Mouse (Mus musculus) embryo, embryonic 11 days (tissue): ENCODE results near the gene Hist3h2a.
"Not testable (repeated sequence)": the region's sequence is repeated elsewhere in the genome, so short reads cannot be mapped to it uniquely, and the experiment has no call there.

Experiments
- DNase-seq: peaks from one replicate; pipeline ENCODE4 v3.0.0-alpha.2; 2015

The Hist3h2a gene

DNA sequence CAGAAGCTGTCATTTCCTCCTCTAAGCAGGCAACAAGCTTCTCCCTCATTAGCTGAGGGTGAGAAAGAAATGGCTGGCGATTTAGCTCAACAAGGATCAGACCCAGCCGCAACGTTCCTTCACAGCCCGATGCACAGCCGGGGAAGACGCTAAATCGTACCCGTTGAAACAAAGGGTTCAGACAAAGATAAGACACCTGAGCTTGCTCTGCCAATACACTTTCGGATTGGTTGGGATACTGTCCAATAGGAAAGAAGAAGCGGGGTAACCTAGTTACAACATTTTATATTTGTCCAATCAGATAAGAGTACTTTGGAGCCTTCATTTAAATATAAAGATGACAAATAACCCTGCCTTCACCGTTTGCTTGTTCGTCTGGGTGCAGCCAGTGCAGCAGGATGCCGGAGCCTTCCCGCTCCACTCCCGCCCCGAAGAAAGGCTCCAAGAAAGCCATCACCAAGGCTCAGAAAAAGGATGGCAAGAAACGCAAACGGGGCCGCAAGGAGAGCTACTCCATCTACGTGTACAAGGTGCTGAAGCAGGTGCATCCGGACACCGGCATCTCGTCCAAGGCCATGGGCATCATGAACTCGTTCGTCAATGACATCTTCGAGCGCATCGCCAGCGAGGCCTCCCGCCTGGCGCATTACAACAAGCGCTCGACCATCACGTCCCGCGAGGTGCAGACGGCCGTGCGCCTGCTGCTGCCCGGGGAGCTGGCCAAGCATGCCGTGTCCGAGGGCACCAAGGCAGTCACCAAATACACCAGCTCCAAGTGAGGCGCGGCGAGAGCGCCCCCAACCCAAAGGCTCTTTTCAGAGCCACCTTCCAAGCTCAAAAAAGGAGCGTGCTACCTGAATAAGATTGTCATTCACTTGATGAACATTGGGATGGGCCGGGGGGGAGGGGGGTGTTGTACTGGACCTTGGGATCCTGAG, 5.7 kb upstream of the Hist3h2a start, which contains the start of gene Hist3h2ba:
Hist3h2ba (plus strand) TSS at position 379 of the 938 bp plus-strand sequence.
- peak; percentile 88 for DNase-seq

DNA sequence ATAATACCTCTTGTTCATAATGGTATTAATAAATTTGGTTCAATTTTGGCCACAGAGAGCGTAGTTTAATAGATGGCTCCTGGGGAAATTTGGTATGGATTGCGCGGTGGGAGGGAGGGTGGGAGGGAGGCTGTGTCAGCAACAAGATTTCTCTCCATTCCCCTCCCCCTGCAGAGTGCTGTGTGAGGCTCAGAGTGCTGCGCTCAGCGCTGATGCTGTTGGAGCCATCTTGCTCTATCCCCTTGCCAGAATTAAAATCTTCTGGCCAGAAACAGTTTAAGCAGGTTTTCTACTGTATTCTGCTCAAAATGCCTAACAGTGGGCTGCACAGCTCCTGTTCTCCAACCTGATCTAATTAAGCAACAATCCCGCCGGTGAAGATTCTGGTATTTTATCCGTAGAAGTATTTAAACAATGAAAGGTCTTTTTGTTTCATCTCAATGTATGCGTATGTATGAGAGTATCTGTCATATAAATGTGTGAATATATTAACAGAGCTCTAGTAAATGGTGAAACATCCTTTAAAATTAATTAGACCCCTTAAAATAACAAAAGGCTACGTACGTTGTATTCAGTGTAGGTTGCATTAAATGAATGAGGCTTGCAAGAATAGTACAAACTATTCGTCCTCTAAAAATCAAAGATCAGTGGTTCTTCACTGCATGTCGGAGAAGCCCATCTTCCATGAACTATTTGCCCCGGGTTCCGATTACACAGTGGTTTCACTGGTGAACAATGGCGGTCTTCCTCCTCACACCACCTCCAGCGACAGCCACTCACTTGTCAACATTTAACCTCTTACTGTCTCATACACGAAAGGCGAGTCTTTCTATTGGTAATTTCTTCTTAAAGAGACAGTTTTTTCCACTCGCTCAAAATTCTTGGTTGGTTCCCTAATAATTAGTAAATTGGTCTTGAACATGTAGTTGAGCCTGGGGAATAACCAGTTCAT, 4.7 kb upstream of the Hist3h2a start:
- DNase-seq: peak; percentile 82

DNA sequence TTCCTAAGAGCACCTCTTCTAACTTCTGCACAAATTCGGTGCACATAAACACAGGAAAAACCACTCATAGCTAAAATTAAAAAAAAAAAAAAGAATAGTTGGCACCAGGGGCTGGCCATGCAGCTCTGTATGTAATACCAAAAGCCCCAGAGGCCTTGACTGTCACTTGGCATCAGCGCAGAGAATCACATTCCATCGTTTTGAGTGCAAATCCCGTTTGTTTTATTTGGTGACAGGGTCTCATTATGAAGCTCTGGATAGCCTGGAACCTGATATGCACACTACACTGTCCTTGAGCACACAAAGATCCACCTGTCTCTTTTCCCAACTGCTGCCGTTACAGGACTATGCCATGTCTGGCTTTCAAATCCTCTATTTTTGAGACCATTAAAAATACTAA, 3.3 kb upstream of the Hist3h2a start:
- no peak for DNase-seq

DNA sequence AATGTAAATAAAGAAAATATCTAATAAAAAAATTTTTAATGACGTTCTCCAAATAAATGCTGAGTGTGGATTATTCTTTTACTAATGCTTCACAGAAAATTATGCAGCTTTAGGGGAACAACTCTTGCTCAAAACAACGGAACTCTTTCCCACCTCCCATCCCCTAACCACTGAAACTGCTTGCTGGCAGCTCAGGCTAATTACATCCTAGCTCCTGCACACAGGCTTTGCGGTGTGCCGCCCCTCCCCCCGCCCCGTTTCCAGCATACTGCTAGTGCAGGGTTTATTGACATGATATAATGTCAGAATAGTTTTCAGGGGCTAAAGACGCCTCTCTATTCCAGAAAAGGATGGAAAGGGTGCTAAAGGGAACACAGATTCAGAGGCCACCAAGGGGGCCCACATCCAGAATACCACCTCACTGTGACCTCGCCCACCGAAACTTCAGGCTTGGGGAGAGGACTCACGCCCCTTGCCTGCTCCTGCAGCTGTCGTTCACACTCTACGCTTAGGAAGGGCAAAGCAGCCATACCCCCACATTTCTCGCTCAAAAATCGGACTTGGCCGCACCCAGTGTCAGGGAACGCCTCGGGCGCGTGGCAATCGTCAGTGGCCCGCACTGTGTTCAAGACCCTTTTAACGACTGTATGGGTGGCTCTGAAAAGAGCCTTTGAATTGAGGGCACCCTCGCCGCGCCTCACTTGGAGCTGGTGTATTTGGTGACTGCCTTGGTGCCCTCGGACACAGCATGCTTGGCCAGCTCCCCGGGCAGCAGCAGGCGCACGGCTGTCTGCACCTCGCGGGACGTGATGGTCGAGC, 925 bp upstream of the Hist3h2a start:
- peak; percentile 73 for DNase-seq

DNA sequence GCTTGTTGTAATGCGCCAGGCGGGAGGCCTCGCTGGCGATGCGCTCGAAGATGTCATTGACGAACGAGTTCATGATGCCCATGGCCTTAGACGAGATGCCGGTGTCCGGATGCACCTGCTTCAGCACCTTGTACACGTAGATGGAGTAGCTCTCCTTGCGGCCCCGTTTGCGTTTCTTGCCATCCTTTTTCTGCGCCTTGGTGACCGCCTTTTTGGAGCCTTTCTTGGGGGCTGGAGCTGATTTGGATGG, 390 bp upstream of the Hist3h2a start:
- not testable (repeated sequence) for DNase-seq

DNA sequence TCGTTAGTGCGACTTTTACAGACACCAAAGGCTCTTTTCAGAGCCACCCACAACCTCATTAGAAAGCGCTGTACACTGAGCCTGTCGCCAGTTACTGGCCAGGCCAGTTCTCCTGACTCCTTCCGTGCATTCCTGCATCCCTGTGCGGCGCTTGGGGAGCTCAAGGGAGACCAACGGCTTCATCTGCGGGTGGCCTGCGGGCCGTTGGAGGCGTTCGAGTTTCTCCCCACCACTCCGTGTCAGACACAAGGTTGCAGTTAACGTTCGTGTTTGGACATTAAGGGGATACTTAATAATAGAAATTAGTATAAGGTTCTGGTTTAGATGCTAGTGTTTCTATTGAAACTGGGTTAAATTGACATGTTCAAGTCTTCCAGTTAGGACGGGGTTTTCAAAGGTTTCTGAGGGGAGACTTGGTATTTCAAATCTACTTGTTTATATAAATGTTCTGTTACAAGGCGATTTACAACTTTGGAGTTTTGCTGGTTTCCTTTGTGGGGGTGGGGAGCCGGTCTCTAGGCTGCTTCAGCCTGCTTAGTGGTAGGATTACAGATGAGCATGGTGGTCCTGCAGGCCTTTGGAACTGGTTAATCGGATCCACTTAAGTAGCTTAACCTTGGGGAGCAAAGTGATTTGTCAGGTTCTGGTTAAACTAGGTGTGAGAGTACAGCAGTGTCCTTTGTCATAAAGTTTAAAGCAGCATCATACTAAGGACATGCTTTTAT, 820 bp downstream of the Hist3h2a start:
- DNase-seq: peak; percentile 62

DNA sequence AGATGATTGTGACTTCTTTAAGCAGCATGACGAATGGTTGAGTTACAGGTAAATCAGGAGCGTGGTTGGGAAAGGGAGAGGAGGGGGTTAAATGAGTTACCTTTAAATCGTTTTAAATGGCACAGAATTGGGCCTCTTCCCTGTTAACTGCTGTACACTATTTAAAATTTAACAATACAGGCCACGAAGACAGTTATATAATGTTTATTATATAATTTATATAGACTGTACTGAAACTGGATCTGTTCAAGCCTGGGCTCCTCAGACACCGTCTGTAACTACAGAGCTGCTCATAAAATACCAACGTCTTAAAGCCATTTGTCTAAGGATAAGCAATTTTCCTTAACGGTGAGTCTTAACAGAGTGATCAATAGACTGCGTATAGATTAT, 1.4 kb downstream of the Hist3h2a start:
- DNase-seq: no peak

DNA sequence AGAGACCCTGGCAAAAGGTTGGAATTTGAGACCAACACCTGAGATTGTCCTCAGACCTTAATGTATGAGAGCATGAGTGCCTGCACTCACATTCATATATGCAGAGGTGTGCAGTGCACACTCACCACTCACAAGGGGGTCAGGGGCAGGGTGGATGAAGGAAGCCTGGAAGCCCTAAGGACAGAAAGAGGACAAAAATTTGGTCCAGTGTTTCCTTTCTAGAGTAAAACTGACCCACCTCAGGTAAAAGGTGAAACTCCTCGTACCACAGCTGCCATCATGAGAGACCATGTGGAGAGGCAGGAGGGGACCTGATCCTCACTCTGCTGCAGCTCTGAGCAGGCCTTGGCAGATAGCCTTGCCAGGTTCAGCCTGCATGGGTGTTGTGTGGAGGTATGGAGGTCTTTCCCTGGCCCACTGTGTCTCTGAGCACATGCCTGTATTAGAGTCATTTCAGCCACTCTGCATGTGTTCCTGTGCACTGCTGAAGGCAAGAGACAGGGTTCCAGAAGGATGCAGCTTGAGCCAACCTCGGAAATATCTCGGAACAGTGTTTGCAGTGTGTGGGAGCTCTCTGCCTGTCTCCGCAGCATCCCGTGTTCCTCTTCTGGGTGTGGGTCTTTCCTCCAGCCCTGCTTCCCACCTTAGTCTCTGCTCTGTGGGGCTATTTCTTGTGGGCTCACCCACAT, 2.9 kb downstream of the Hist3h2a start:
- DNase-seq: no peak

DNA sequence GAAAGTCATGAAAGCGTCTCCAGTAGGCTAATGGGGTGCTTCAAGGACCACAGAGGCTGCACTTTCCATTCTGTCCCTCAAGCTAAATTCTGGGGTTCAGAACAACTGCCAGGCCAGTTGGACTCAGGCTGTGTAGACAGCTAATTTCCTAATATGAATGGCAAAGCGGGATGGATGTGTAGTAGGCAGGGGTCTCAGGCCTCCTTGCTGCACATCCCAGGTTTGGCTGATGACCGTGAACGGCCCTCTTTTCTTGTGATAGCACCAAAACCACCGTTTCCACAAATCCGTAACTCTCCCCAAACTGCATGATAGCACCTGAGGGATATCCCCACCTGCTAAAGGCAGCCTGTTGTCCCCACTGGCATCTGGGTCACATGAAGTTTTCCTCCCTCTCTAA, 4.1 kb downstream of the Hist3h2a start:
- DNase-seq: no peak

DNA sequence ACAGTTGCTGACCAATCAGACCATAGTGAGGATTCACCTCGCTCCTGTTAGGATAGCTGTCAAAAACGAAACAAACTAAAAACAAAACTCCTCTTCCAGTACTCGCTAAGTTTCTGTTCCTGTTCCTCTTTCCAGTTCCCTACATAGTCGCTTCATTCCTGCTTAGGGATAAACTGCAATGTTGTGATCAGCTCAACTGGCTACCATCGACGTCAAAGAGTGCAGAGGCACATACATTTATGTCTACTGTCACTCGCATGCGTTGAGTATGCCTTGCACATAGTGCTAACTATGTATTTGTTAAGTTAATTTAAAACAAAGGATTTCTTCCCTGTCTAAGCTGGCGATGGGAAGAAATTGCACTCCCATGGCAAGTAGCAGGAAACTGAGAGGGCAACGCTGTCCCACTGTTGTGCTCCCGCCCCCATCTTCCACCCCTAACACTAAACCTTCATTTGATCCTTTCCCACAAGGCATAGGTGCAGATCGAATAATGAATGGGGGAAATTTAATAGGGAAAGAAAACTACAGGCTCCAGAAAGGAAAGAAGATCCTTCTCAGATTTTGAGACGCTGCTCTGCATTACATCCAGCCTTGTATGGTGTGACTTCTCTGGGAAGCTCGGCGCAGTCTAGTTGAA, 4.8 kb downstream of the Hist3h2a start:
- no peak for DNase-seq

DNA sequence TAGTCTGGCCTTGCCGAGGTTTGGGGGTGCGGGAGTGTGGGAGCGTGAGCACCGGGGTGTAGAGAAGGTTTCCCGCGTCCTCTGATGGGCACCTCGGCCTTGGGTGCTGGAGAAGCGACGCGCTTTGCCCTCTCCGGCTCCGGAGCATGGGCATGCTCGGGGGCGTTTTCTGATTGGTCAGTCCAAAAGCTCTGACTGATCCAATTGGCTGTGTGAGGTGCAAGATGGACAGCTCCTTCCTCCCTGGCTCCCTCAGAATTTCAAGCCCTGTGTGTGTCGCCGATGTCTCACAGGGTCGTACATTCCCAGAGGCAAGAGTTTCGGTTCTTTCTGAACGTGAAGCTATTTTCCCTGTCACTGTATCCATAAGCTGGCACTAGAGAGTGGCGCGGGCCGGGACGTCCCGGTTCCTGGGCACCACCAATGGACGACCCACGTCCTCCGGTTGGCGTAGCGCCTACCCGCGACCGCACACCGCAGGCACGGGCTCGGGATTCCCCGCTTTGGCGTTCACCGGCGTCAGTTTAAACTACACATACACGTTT, 5.5 kb downstream of the Hist3h2a start:
- peak; percentile 90 for DNase-seq

DNA sequence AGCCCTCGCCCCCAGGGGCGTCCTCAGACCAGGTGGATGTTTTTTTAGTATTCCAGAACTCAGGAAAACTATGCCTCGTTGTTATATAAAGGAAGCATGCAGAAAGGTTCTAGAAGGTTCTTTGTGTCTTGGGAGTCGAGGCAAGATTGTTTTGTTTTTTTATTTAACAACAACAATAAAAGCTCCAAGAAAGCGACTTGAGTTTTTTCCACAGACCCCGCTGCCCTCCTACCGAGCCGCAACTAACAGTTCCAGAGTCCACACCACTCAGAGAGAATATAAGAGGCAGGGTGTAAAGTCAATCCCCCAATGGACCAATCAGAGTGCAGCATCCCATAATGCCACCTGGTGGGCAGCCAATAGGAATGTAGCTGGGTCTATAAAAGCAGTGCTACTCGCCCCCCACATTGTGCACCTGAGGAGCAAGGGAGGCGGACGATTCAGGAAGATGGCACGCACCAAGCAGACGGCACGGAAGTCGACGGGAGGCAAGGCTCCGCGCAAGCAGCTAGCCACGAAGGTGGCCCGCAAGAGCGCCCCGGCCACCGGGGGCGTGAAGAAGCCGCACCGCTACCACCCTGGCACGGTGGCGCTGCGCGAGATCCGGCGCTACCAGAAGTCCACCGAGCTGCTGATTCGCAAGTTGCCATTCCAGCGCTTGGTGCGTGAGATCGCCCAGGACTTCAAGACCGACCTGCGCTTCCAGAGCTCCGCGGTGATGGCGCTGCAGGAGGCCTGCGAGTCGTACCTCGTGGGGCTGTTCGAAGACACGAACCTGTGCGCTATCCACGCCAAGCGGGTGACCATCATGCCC, 7.1 kb downstream of the Hist3h2a start:
- DNase-seq: no peak

DNA sequence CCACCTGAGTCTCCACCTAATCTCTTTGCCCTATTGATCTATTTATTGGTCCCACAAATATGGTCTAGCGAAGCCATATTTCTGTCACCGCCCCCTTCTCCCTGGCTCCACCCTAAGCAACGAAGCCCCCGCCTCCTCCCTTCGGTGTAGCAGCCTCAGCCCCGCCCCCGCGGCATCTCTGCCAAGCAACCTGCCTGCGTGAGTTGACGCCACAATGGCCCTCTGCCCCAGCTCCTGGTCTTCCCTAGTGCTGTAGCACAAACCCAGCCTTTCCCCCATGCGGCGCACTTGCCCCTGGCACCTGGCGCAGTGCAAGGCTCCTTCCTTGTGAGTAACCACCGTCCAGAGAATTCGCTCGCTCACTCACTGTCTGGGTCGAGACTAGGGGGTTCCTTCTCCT, 9.1 kb downstream of the Hist3h2a start:
- DNase-seq: peak; percentile 50

DNA sequence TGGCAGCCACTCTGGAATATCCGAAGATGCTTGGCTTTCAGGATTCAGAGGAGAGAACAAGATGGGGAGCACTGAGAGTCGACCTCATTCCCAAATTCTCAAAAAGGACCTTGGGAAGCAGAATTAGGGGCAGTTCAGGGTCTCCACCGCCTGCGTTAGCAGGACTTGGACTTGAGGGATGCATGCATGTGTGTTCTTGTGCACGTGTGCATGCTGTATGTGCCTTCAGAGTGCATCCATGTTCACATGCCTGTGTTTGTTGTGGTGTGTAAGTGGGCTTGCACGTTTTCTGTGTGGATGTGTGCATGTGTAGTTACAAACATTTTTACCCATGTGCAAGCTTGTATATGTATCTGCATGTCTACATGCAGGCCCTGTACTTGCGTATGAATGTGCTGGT, 9.7 kb downstream of the Hist3h2a start:
- DNase-seq: no peak

DNA sequence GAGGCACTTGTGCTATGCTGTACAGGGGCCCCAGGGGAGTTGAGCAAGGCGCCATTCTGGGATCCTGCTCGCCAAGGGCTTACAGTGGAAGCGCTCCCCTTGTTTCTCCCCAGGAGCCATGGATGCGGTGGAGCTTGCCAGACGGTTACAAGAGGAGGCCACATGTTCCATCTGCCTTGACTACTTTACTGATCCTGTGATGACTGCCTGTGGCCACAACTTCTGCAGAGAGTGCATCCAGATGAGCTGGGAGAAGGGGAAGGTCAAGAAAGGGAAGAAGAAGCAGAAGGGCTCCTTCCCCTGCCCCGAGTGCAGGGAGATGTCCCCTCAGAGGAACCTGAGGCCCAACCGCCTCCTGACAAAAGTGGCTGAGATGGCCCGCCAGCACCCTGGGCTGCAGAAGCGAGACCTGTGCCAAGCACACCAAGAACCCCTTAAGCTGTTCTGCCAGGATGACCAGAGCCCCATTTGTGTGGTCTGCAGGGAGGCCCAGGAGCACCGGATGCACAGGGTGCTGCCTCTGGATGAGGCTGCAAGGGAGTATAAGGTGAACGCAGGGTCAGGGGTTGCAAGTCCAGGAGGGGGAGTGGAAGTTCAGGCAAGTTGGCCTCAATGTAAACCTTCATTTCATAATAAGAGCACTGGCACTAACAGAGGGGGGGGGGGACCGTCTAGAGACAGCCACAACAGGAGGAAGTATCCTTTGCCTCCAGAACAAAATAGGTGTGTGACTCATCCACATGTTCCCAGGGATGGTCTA, 10.7 kb downstream of the Hist3h2a start:
- DNase-seq: no peak

DNA sequence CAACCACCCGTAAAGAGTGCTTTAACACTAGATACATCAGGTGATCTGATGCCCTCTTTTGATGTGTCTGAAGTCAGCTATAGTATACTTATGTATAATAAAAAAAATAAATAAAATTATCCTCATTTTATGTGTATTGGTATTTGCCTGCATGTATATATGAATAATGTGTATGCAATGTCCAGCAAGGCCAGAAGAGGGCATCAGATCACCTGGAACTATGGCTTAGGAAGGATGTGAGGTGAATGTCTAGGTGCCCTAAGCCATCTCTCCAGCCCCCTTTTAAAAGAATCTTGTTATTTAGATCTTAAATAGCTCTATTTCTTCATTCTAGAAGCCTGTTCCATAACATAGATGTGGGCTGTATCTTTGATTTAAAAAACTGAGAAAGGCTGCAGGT, 12.9 kb downstream of the Hist3h2a start:
- no peak for DNase-seq

DNA sequence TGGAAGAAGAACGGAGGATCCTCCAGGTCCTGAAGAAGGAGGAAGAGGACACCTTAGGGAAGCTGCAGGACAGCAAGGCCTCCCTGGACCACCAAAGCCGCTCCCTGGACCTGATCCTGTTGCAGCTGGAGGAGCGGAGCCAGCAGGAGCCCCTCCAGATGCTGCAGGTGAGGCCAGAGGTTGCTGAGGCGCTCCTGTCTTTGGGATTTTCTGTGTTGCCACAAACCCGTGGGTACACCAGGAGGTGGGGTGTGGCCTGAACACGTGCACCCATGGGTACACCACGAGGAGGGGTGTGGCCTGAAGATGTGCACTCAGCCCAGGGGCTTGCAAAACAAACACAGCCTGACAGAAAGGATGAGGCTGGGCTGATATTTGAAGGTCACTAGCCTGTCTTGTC, 14.1 kb downstream of the Hist3h2a start:
- DNase-seq: no peak

DNA sequence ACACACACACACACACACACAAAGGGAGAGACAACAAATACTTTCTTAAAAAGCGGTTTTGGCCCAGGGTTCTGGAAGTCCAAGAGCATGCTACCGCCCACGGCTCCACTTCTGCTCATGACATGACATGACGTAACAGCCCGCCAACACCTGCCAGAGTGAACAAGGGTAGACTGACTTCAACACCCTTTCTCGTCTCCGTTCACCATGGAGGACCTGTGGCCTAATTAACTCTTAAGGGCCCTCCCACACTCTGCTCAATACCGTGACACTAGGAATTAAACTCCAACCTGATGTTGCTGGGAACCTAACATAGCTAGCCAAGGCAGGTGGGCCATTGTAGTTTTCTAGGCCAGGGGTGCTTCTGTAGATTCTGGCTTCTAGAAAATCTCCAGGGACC, 14.5 kb downstream of the Hist3h2a start:
- no peak for DNase-seq

DNA sequence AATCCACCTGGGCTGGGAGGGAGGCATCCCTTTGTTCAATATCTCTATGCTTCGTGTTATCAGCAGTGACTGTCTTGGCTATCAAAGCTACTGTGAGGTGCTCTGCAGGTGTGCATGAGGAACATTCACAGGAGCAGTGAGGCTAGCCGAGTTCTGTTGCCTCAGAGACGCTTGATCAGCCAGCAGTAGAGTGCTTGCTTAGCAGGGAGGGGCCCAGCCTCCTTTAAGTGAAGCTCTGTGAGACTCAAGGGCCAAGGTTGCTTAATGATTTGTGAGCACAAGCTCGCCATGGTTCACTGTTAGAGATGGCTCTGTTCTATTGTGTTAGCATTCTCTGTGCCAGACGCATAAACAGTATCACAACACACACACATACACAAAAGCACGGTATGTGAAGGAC, 15.2 kb downstream of the Hist3h2a start:
- no peak for DNase-seq
